Mouse (Mus musculus): ENCODE data around the gene Neurl2. TPM values are rescaled to one million over a fixed set of nuclear protein-coding genes. Genes with fewer than 3 reads are reported as not detected.
A peak's percentile ranks its signal among the peaks of the same experiment; 100 is the strongest.

Neurl2 gene
- polyA plus RNA-seq, 1 experiment from 2014 or later = 7.5 TPM

DNA sequence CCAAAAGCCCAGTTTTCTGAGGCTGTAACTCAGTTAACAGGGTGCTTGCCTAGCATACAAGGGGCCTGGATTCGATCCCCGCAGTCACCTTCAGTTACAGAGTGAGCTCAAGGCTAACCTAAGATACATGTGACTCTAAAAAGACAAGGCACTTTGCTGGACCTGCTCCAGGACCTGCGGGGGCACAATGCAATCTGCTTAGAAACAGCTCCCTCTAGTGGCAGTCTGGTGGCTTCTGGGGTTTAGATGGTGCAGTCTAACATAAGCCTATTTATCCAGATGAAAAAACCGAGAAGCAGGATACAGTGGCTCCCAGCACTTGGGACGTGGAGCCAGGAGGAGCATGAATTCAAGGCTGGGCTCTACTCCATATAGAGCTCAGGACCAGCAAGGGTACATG lies 39.0 kb downstream of the Neurl2 start:
- no peak overlapping the region for H3K4me3 ChIP-seq (ENCODE audit: low read length)
- H3K9me3 ChIP-seq (ENCODE audit: control insufficient read depth, low read length) = no peaks in the 10 kb centered on the region
- H3K27me3 ChIP-seq (replicated peaks; ENCODE audit: control insufficient read depth, insufficient read depth, low read length) = no peaks in the 10 kb centered on the region
- H3K9ac ChIP-seq (ENCODE audit: low read depth, low read length) = no peak overlapping the region
- ATAC-seq = peak; percentile 59
- H3K4me1 ChIP-seq (ENCODE audit: control insufficient read depth, insufficient read depth, low read length) = peaks cover 3% of the 10 kb centered on the region
- H3K36me3 ChIP-seq (ENCODE audit: control insufficient read depth, insufficient read depth, low read length) = peaks cover 23% of the 10 kb centered on the region; the same call in 1 of the 2 replicates
- H3K4me2 ChIP-seq (ENCODE audit: low read depth, low read length) = no peak overlapping the region
- 37% methylated on average over 5 of the region's 5 CpGs for WGBS
- no peak overlapping the region for H3K27ac ChIP-seq (ENCODE audit: low read length)

DNA sequence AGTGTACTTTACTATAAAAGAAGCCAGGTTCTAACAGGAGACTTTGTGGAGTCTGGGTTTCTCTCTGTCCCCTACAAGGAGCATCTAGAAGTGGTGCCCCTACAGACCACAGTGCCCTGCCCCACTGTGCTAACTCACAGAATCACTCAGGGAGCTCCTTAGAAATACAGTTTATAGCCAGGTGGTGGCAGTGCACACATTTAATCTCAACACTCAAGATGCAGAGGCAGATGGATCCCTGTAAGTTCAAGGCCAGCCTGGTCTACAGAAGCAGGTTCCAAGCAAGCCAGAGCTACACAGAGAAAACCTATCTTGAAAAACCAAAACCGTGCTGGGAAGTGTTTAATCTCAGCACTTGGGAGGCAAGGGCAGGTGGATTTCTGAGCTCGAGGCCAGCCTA lies 39.5 kb downstream of the Neurl2 start:
- Histone ChIP-seq H3K9me3 (ENCODE audit: control insufficient read depth, low read length) (no peaks in the 10 kb centered on the region), H3K4me2 (ENCODE audit: low read depth, low read length) (no peak overlapping the region), H3K36me3 (ENCODE audit: control insufficient read depth, insufficient read depth, low read length) (peaks cover 23% of the 10 kb centered on the region; the same call in 1 of the 2 replicates), H3K27me3 (replicated peaks; ENCODE audit: control insufficient read depth, insufficient read depth, low read length) (no peaks in the 10 kb centered on the region), H3K9ac (ENCODE audit: low read depth, low read length) (no peak overlapping the region), H3K4me3 (ENCODE audit: low read length) (no peak overlapping the region), H3K4me1 (ENCODE audit: control insufficient read depth, insufficient read depth, low read length) (peaks cover 6% of the 10 kb centered on the region), H3K27ac (ENCODE audit: low read length) (no peak overlapping the region)
- WGBS = 91% methylated on average over 2 of the region's 2 CpGs
- no peak for ATAC-seq

DNA sequence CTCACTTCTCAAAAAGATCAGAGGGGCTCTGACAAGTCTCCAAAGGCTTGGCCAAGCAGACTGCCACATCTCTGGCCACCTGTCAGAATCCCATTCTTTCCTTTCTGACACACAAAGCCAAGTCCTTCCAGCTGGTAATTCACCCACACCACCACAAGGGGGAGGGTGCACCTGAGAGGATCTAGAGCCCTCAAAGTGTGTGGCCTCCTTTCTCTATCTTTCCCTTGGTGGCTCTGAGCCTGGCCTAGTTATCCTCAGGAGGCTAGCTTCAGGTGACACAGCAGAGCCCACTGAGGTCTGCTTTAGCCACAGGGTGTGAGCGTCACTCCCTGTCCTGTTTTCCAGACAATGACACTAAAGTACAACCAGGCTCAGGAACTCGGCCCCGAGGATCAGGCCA lies 40.0 kb downstream of the Neurl2 start:
- Histone ChIP-seq H3K4me3 (ENCODE audit: low read length) (no peak overlapping the region), H3K9ac (ENCODE audit: low read depth, low read length) (no peak overlapping the region), H3K4me2 (ENCODE audit: low read depth, low read length) (no peak overlapping the region), H3K36me3 (ENCODE audit: control insufficient read depth, insufficient read depth, low read length) (peaks cover 26% of the 10 kb centered on the region; the same call in 1 of the 2 replicates), H3K4me1 (ENCODE audit: control insufficient read depth, insufficient read depth, low read length) (peaks cover 11% of the 10 kb centered on the region), H3K27me3 (replicated peaks; ENCODE audit: control insufficient read depth, insufficient read depth, low read length) (no peaks in the 10 kb centered on the region), H3K27ac (ENCODE audit: low read length) (no peak overlapping the region), H3K9me3 (ENCODE audit: control insufficient read depth, low read length) (no peaks in the 10 kb centered on the region)
- 69% methylated on average over 3 of the region's 3 CpGs for WGBS
- 0 out of 2 replicates have a peak, but pooled peaks have one; percentile 16 for ATAC-seq

DNA sequence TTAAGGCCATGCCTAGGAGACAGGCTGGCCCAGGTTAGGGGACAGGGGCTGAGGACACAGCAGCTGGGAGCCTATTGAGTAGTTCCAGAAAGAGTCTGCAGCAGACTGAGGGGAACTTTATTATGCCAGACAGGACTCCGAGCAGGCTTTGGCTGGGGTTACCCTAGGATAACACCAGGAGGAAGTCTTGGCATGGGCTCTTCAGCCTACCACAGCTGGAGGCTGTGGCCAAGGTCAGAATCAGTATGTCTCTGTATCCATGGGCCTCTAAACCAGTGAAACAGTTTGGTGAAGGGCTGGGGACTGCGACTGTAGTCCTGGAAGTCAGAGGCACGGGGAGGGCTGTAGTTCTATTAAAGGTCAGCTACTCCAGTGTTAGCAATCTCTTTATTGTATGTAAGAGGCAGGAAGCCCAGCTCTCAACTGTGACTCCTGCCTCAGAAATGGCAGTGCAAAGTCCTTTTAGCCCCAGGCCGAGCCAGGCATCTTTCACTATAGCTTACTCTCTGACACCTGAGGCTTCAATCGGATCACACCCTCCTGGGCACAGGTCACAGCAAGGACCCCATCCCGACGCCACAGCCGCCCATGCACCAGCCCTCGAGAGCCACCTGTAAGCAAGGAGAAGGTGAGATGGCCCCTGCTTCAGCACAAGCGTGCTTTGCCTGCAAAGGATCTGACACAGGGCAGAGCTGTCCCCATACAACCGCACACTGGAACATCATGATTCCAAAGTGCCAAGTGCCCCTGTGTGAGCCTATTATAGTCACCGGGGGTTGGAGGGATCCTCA lies 40.7 kb downstream of the Neurl2 start:
- Histone ChIP-seq H3K27me3 (replicated peaks; ENCODE audit: control insufficient read depth, insufficient read depth, low read length) (no peaks in the 10 kb centered on the region), H3K36me3 (ENCODE audit: control insufficient read depth, insufficient read depth, low read length) (peaks cover 26% of the 10 kb centered on the region; the same call in 1 of the 2 replicates), H3K4me1 (ENCODE audit: control insufficient read depth, insufficient read depth, low read length) (peaks cover 12% of the 10 kb centered on the region), H3K9me3 (ENCODE audit: control insufficient read depth, low read length) (no peaks in the 10 kb centered on the region), H3K27ac (ENCODE audit: low read length) (peak overlapping the region; percentile 28), H3K4me3 (ENCODE audit: low read length) (no peak overlapping the region), H3K4me2 (ENCODE audit: low read depth, low read length) (no peak overlapping the region), H3K9ac (ENCODE audit: low read depth, low read length) (no peak overlapping the region; the same call in 1 of the 2 replicates)
- peak; percentile 6; the same call in 1 of the 2 replicates for ATAC-seq
- WGBS = 89% methylated on average over 12 of the region's 12 CpGs

DNA sequence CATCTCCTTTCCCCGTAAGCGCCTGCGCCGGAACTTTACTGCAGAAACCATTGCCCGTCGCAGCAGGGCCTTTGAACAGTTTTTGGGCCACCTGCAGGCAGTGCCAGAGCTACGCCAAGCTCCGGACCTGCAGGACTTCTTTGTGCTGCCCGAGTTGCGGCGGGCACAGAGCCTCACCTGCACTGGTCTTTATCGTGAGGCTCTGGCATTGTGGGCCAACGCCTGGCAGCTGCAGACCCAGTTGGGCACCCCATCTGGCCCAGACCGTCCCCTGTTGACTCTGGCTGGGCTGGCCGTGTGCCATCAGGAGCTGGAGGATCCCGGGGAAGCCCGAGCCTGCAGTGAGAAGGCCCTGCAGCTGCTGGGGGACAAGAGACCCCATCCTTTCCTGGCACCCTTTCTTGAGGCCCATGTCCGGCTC lies 41.4 kb downstream of the Neurl2 start:
- no peaks in the 10 kb centered on the region for H3K9me3 ChIP-seq (ENCODE audit: control insufficient read depth, low read length)
- ATAC-seq = no peak
- peaks cover 24% of the 10 kb centered on the region; the same call in 1 of the 2 replicates for H3K36me3 ChIP-seq (ENCODE audit: control insufficient read depth, insufficient read depth, low read length)

DNA sequence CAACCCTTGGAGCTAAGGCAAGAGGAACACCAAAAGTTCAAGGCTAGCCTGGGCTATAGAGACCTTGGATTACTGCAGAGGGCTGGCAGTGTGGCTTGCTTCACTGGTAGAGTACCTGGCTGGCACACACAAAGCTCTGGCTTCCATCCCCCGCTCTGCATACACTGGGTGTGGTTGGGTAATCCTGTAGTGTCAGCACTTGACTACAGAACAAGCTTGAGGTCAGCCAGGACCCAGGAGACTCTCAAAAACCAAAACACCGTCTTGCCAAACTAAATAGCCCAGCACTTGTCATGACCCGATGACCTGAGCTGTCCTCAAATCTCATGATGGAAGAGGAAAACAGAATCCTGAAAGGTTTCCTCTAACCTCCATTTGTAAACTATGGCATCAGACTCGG lies 42.8 kb downstream of the Neurl2 start:
- WGBS = 64% methylated on average over 4 of the region's 4 CpGs

More for the DNA sequence above, 41.4 kb downstream of the Neurl2 start:
- peak overlapping the region; percentile 28; the same call in 1 of the 2 replicates for H3K27ac ChIP-seq (ENCODE audit: low read length)
- peak overlapping the region; percentile 19; the same call in 1 of the 2 replicates for H3K9ac ChIP-seq (ENCODE audit: low read depth, low read length)
- WGBS = 87% methylated on average over 18 of the region's 18 CpGs
- no peaks in the 10 kb centered on the region for H3K27me3 ChIP-seq (replicated peaks; ENCODE audit: control insufficient read depth, insufficient read depth, low read length)
- H3K4me2 ChIP-seq (ENCODE audit: low read depth, low read length) = no peak overlapping the region
- no peak overlapping the region for H3K4me3 ChIP-seq (ENCODE audit: low read length)
- peaks cover 16% of the 10 kb centered on the region for H3K4me1 ChIP-seq (ENCODE audit: control insufficient read depth, insufficient read depth, low read length)

DNA sequence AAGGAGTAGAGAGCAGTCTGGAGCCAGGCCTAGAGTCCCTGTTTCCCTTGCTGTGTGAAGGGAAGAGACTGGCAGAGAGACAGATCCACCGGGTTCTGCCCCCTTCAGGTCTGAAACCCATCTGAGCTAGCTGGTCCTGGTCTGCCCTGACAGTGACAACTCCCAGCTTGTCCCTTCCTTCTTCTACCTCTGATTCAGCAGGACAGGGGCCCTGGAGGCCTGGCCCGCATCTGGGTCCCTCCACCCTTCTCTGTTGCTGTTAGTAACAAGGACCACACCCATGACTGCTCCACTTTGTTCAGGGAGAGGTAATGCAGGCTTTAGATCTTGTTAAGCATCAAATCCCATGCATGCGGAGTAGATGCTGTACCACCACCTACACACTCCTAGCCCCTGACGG lies 44.8 kb downstream of the Neurl2 start:
- H3K27me3 ChIP-seq (replicated peaks; ENCODE audit: control insufficient read depth, insufficient read depth, low read length) = no peaks in the 10 kb centered on the region
- no peak overlapping the region for H3K27ac ChIP-seq (ENCODE audit: low read length)
- peaks cover 20% of the 10 kb centered on the region; the same call in 1 of the 2 replicates for H3K36me3 ChIP-seq (ENCODE audit: control insufficient read depth, insufficient read depth, low read length)
- no peak overlapping the region for H3K4me3 ChIP-seq (ENCODE audit: low read length)
- H3K4me1 ChIP-seq (ENCODE audit: control insufficient read depth, insufficient read depth, low read length) = peaks cover 23% of the 10 kb centered on the region
- ATAC-seq = no peak
- H3K9me3 ChIP-seq (ENCODE audit: control insufficient read depth, low read length) = no peaks in the 10 kb centered on the region
- 64% methylated on average over 4 of the region's 4 CpGs for WGBS
- H3K9ac ChIP-seq (ENCODE audit: low read depth, low read length) = no peak overlapping the region
- H3K4me2 ChIP-seq (ENCODE audit: low read depth, low read length) = no peak overlapping the region

More for the DNA sequence above, 42.8 kb downstream of the Neurl2 start:
- Histone ChIP-seq H3K4me2 (ENCODE audit: low read depth, low read length) (no peak overlapping the region), H3K9me3 (ENCODE audit: control insufficient read depth, low read length) (no peaks in the 10 kb centered on the region), H3K4me1 (ENCODE audit: control insufficient read depth, insufficient read depth, low read length) (peaks cover 20% of the 10 kb centered on the region), H3K9ac (ENCODE audit: low read depth, low read length) (no peak overlapping the region), H3K27me3 (replicated peaks; ENCODE audit: control insufficient read depth, insufficient read depth, low read length) (no peaks in the 10 kb centered on the region), H3K4me3 (ENCODE audit: low read length) (no peak overlapping the region), H3K27ac (ENCODE audit: low read length) (no peak overlapping the region), H3K36me3 (ENCODE audit: control insufficient read depth, insufficient read depth, low read length) (peaks cover 22% of the 10 kb centered on the region; the same call in 1 of the 2 replicates)
- no peak for ATAC-seq

DNA sequence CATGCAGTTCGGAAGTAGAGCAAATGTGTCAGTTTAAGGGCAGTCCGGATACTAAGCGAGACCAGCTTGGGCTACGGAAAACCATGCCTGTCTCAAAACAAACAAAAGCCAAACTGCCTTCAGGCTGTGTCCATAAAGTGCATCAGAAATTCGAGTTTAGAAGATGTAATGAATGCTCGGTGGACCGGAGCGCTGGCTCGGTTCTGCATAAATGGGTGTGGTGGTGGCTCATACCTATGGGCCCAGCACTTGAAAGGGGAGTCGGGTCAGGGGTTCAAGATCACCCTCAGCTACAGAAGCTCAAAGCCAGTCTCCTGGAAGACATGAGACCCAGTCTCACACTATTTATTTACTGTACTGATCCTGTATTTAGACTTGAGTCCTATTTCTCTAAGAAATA lies 45.5 kb downstream of the Neurl2 start:
- Histone ChIP-seq H3K9ac (ENCODE audit: low read depth, low read length) (no peak overlapping the region), H3K27ac (ENCODE audit: low read length) (no peak overlapping the region), H3K4me2 (ENCODE audit: low read depth, low read length) (no peak overlapping the region), H3K27me3 (replicated peaks; ENCODE audit: control insufficient read depth, insufficient read depth, low read length) (no peaks in the 10 kb centered on the region), H3K4me3 (ENCODE audit: low read length) (no peak overlapping the region), H3K36me3 (ENCODE audit: control insufficient read depth, insufficient read depth, low read length) (peaks cover 16% of the 10 kb centered on the region; the same call in 1 of the 2 replicates), H3K9me3 (ENCODE audit: control insufficient read depth, low read length) (no peaks in the 10 kb centered on the region), H3K4me1 (ENCODE audit: control insufficient read depth, insufficient read depth, low read length) (peaks cover 20% of the 10 kb centered on the region)
- WGBS = 77% methylated on average over 10 of the region's 10 CpGs
- no peak for ATAC-seq

DNA sequence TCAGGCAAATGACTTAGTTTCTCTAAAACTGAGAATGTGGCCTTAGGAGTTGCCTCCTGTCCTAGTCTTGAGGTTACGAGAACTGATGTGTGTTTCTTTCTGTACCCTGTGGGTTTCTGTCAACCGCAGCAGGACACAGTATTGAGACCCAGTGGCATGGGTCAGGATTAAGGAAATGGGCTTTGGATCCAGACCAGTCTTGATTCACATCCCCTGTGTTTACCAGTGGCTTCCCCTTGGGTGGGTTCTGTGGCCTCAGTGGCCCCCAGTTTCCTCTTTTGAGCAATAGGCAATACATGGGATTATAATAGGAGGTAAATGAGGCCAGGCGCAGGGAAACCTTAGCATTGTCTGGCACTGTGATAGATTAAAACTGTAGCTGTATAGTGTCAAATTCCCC lies 46.2 kb downstream of the Neurl2 start:
- H3K9me3 ChIP-seq (ENCODE audit: control insufficient read depth, low read length) = no peaks in the 10 kb centered on the region
- peak overlapping the region; percentile 96 for H3K27ac ChIP-seq (ENCODE audit: low read length)
- H3K4me1 ChIP-seq (ENCODE audit: control insufficient read depth, insufficient read depth, low read length) = peaks cover 20% of the 10 kb centered on the region
- H3K27me3 ChIP-seq (replicated peaks; ENCODE audit: control insufficient read depth, insufficient read depth, low read length) = no peaks in the 10 kb centered on the region
- peak overlapping the region; percentile 87 for H3K9ac ChIP-seq (ENCODE audit: low read depth, low read length)
- ATAC-seq = no peak
- WGBS = 83% methylated on average over 3 of the region's 3 CpGs
- H3K4me2 ChIP-seq (ENCODE audit: low read depth, low read length) = peak overlapping the region; percentile 64
- H3K36me3 ChIP-seq (ENCODE audit: control insufficient read depth, insufficient read depth, low read length) = peaks cover 15% of the 10 kb centered on the region; the same call in 1 of the 2 replicates
- H3K4me3 ChIP-seq (ENCODE audit: low read length) = peak overlapping the region; percentile 66

Data from intestine, embryonic 16.5 days (tissue).